Mouse (Mus musculus) B cell, adult (primary cell): Measurements from ENCODE around the gene E330021D16Rik. TPM values are rescaled to one million over a fixed set of nuclear protein-coding genes. Genes with fewer than 3 reads are reported as not detected.

Experiments used
- total RNA-seq: library from RNA; stranded (reverse); gene quantifications from 4 replicates; pipeline ENCODE4 v1.2.4, GENCODE M21; 2023; ENCODE audit not compliant: inconsistent age

The E330021D16Rik gene
- total RNA-seq = not detected in 4 replicates

DNA sequence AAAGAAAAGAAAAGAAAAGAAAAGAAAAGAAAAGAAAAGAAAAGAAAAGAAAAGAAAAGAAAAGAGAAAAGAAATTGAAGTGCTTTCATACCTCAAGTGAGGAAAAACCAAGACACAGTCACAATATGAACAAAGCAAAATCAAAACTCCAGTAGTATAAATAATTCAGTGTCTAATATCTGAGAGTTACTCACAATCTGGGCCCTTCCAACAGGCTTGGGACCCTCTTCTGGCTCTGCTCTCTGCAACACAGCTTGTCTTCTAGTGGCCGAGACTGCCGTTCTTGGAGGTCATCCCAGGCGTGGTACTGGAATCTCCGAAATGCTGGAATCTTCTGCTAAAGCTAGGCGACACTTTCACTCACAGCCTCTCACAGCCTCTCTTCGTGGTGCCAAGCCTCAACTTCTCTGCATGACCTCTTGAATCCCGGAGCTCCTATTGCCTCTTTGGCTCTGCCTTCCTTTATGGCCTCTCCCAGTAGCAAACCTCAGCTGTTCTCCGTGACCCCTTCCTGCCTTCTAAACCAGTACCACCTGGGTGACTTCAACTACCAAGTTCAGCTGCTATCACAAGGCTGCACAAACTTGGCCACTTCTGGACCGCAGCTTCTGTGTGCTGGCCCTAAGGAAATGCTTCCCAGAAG, at the start of gene E330021D16Rik:
Gene E330021D16Rik, minus strand, starts transcription at position 437 of the 643 bp plus-strand sequence.

Other genes starting within 250 kb of the E330021D16Rik start
- not detected in 4 replicates for gene Grin2b, start 242.1 kb downstream of the E330021D16Rik start, total RNA-seq
- not detected in 4 replicates for gene Gm8994, start 88.0 kb downstream of the E330021D16Rik start, total RNA-seq
- 258 to 306 TPM (median 292 TPM) in 4 replicates for gene Atf7ip, start 90.6 kb upstream of the E330021D16Rik start, total RNA-seq
- gene Plbd1, start 246.4 kb upstream of the E330021D16Rik start, total RNA-seq = 68.3 to 80.6 TPM (median 78.4 TPM) in 4 replicates